Mouse (Mus musculus) erythroblast, embryonic 14.5 days (primary cell): ENCODE data around the gene Olfr689.

Experiments used
- GATA1 ChIP-seq: IDR thresholded peaks from 2 replicates; pipeline ENCODE4 v1.6.1; 2012; ENCODE audit warnings: low read length, inconsistent platforms, mixed read lengths
- TAL1 ChIP-seq: IDR thresholded peaks from 3 replicates; pipeline ENCODE4 v1.6.1; 2012; ENCODE audit warnings: low read length, inconsistent platforms, mixed read lengths

GRCm38 (mm10) chr7:105290051-105290450, 20.9 kb upstream of the Olfr689 start:
- TF ChIP-seq TAL1 (no peak), GATA1 (no peak)
